Mouse (Mus musculus) adrenal gland, adult (tissue): ENCODE data around the gene Ppp1r35.

Source experiments
- DNase-seq, 2 experiments: peaks; one replicate each; pipeline ENCODE4 v3.0.0; 2022 to 2023; ENCODE audit warnings: low spot score in 1 of 2; ENCODE audit not compliant: inconsistent age in 2 of 2

Gene Ppp1r35

GRCm38 (mm10) chr5:137751221-137751887 is 27.3 kb upstream of the Ppp1r35 start:
- no peak for DNase-seq

GRCm38 (mm10) chr5:137751988-137752387 is 26.7 kb upstream of the Ppp1r35 start:
- no peak for DNase-seq

GRCm38 (mm10) chr5:137753111-137753832 is 25.4 kb upstream of the Ppp1r35 start:
- no peak for DNase-seq

GRCm38 (mm10) chr5:137755425-137755824 is 23.2 kb upstream of the Ppp1r35 start:
- DNase-seq, result no peak

- DNase-seq, result no peak
These were observed 22.5 kb upstream of the Ppp1r35 start for GRCm38 (mm10) chr5:137756106-137756505.

GRCm38 (mm10) chr5:137756882-137757661 is 21.6 kb upstream of the Ppp1r35 start:
- peak; percentile 84 to 96 for DNase-seq

- peak; percentile 41 to 58 for DNase-seq
These were observed 20.8 kb upstream of the Ppp1r35 start for GRCm38 (mm10) chr5:137757887-137758286.

- DNase-seq, result peak in 1 of 2 experiments; percentile 35
These were observed 19.6 kb upstream of the Ppp1r35 start for GRCm38 (mm10) chr5:137758921-137759534.

- peak; percentile 88 to 93 for DNase-seq
These were observed 18.7 kb upstream of the Ppp1r35 start for GRCm38 (mm10) chr5:137759971-137760412.

- DNase-seq, result no peak
These were observed 13.9 kb upstream of the Ppp1r35 start for GRCm38 (mm10) chr5:137764609-137765340.

- DNase-seq, result no peak
These were observed 12.4 kb upstream of the Ppp1r35 start for GRCm38 (mm10) chr5:137766270-137766669.

- DNase-seq, result no peak
These were observed 10.2 kb upstream of the Ppp1r35 start for GRCm38 (mm10) chr5:137768475-137768874.

GRCm38 (mm10) chr5:137770709-137771108 is 7.9 kb upstream of the Ppp1r35 start:
- peak in 1 of 2 experiments; percentile 59 for DNase-seq

- no peak for DNase-seq
These were observed 5.9 kb upstream of the Ppp1r35 start for GRCm38 (mm10) chr5:137772755-137773154.

GRCm38 (mm10) chr5:137775587-137776290 is 2.9 kb upstream of the Ppp1r35 start:
- DNase-seq, result peak; percentile 5 to 17

- peak; percentile 69 to 80 for DNase-seq
These were observed 2.2 kb upstream of the Ppp1r35 start for GRCm38 (mm10) chr5:137776408-137776918.

GRCm38 (mm10) chr5:137777267-137777845 is 1.3 kb upstream of the Ppp1r35 start:
- DNase-seq, result peak; percentile 56 to 58

GRCm38 (mm10) chr5:137779053-137779933 is 644 bp downstream of the Ppp1r35 start:
- peak; percentile 67 to 74 for DNase-seq
